11 mouse cellular contexts compared by ENCODE assay signal in the genomic region with DNA sequence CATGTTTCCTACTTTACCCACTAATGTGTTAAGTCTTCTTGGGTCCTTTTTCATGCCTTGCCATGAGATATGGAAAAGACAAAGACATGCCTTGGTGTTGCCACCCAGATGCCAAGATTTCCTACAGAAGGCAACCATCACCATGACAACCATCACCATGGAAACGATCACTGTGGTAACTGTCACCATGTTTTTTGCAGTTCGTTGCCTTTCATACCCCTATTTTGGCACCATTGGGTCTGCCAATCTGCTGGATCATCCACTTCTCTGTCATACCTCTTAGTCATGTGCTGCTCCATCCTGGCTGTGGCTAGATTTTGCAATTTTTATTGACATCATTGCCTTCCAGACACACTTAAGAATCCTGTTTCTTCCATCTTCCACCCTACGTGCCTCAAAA.
DNase-seq lines count a peak whose midpoint lies in the region; ATAC-seq and TF ChIP-seq lines count a peak whose summit lies in the region.
"Had no signal": no experiment of that assay in that cellular context is flagged by ENCODE, and none has a peak within 500 bp of the region (broad histone marks: within the 10 kb centered on the region; RNA-seq: fewer than 3 reads in every experiment).

No protein-coding gene starts in this region.

- peak; percentile 22 for DNase-seq in embryonic facial prominence, embryonic 10.5 days (ENCODE audit: low spot score)
- DNase-seq in layer of hippocampus, adult 2 months (ENCODE audit: low spot score in 2 of 2), result peak; percentile 80 to 83
- DNase-seq in midbrain, postnatal 0 days (ENCODE audit: low spot score), result peak; percentile 93
- DNase-seq in kidney, adult 9 months, result no peak
- DNase-seq in gastrocnemius, adult 18-20 months (ENCODE audit: low spot score), result no peak
- no peak for DNase-seq in spleen, postnatal 36 days (ENCODE audit: low spot score in 2 of 2)
- DNase-seq in heart, adult 11 months, result no peak
- DNase-seq: gastrocnemius, postnatal 14 days; heart, postnatal 4 days; liver, embryonic 13.5 days had no signal

- no peak for TF ChIP-seq POLR2A in bone marrow macrophage, adult 2 months (IDR thresholded peaks at IDR 0.05; ENCODE audit: borderline replicate concordance, low read depth, low read length)

- peak overlapping the region; percentile 38 for H3K27ac ChIP-seq in bone marrow macrophage, adult 2 months (ENCODE audit: insufficient read depth, low read depth, low read length)
- H3K27ac ChIP-seq in embryonic facial prominence, embryonic 10.5 days (replicated peaks), result no peak overlapping the region
- H3K27ac ChIP-seq in layer of hippocampus, adult 2 months, result peak overlapping the region; percentile 82
- no peak overlapping the region for H3K27ac ChIP-seq in midbrain, postnatal 0 days (ENCODE audit: low read depth, low read length)
- H3K27ac ChIP-seq: liver, embryonic 13.5 days had no signal

- WGBS in embryonic facial prominence, embryonic 10.5 days, result 88% methylated on average over 3 of the region's 3 CpGs
- WGBS in midbrain, postnatal 0 days, result 55% methylated on average over 3 of the region's 3 CpGs

- H3K36me3 ChIP-seq in embryonic facial prominence, embryonic 10.5 days (replicated peaks), result no peaks in the 10 kb centered on the region
- no peaks in the 10 kb centered on the region for H3K36me3 ChIP-seq in midbrain, postnatal 0 days (ENCODE audit: insufficient read depth, low read length)
- H3K36me3 ChIP-seq: liver, embryonic 13.5 days had no signal

- H3K4me3 ChIP-seq in bone marrow macrophage, adult 2 months (ENCODE audit: insufficient read depth, low read length), result no peak overlapping the region
- H3K4me3 ChIP-seq in embryonic facial prominence, embryonic 10.5 days, result no peak overlapping the region
- H3K4me3 ChIP-seq in layer of hippocampus, adult 2 months, result no peak overlapping the region
- H3K4me3 ChIP-seq in midbrain, postnatal 0 days (ENCODE audit: low read depth, low read length), result no peak overlapping the region
- H3K4me3 ChIP-seq: liver, embryonic 13.5 days had no signal

- H3K27me3 ChIP-seq in embryonic facial prominence, embryonic 10.5 days (replicated peaks; ENCODE audit: low read depth, poor library complexity, severe bottlenecking), result no peaks in the 10 kb centered on the region
- no peaks in the 10 kb centered on the region for H3K27me3 ChIP-seq in midbrain, postnatal 0 days (ENCODE audit: insufficient read depth, low read length)
- H3K27me3 ChIP-seq: liver, embryonic 13.5 days had no signal

- H3K9me3 ChIP-seq in embryonic facial prominence, embryonic 10.5 days, result no peaks in the 10 kb centered on the region
- H3K9me3 ChIP-seq in midbrain, postnatal 0 days (ENCODE audit: low read length), result no peaks in the 10 kb centered on the region

- no peak overlapping the region for H3K9ac ChIP-seq in midbrain, postnatal 0 days (replicated peaks; ENCODE audit: low read length, poor library complexity, severe bottlenecking)
- H3K9ac ChIP-seq: liver, embryonic 13.5 days had no signal

- H3K4me2 ChIP-seq in midbrain, postnatal 0 days (ENCODE audit: low read depth, low read length, poor library complexity, severe bottlenecking), result no peak overlapping the region
- H3K4me2 ChIP-seq: liver, embryonic 13.5 days had no signal

- peaks cover 20% of the 10 kb centered on the region for H3K4me1 ChIP-seq in bone marrow macrophage, adult 2 months (ENCODE audit: control insufficient read depth, insufficient read depth, low read length)
- no peaks in the 10 kb centered on the region for H3K4me1 ChIP-seq in embryonic facial prominence, embryonic 10.5 days
- no peaks in the 10 kb centered on the region for H3K4me1 ChIP-seq in midbrain, postnatal 0 days (ENCODE audit: insufficient read depth, low read length)
- H3K4me1 ChIP-seq: liver, embryonic 13.5 days had no signal

- no peak for TF ChIP-seq CTCF in bone marrow macrophage, adult 2 months (IDR thresholded peaks at IDR 0.05; ENCODE audit: low read depth, low read length)
- no peak for TF ChIP-seq CTCF in layer of hippocampus, adult 2 months (conservative IDR thresholded peaks at IDR 0.05)
- TF ChIP-seq CTCF in midbrain, postnatal 0 days (IDR thresholded peaks at IDR 0.05), result no peak

- no peak for ATAC-seq in midbrain, postnatal 0 days (ENCODE audit: low FRiP score)

Comparison
In these comparisons a context has a peak if more than half of its experiments do, and no peak if none do; other contexts are left out.
1. H3K27ac ChIP-seq: peak in bone marrow macrophage, adult 2 months (single experiment) and layer of hippocampus, adult 2 months (single experiment); none in embryonic facial prominence, embryonic 10.5 days (single experiment) and midbrain, postnatal 0 days (single experiment).
2. DNase-seq: peak in embryonic facial prominence, embryonic 10.5 days (single experiment), layer of hippocampus, adult 2 months (2 of 2) and midbrain, postnatal 0 days (single experiment); none in kidney, adult 9 months (single experiment), gastrocnemius, adult 18-20 months (single experiment), spleen, postnatal 36 days (0 of 2) and heart, adult 11 months (single experiment).